Mouse (Mus musculus) neural tube, embryonic 11.5 days (tissue): Measurements from ENCODE around the gene Hap1. TPM values are rescaled to one million over a fixed set of nuclear protein-coding genes. Genes with fewer than 3 reads are reported as not detected.

Source experiments
- ATAC-seq: fragments of 200-750 bp; cut with Nextera tagmentation; 2 replicates; pipeline ENCODE4 v1.8.0; 2017; ENCODE audit warnings: moderate number of reproducible peaks, mild to moderate bottlenecking, moderate TSS enrichment, moderate library complexity; ENCODE audit not compliant: insufficient read depth, low FRiP score, low TSS enrichment
- DNase-seq: peaks from one replicate; pipeline ENCODE4 v3.0.0-alpha.2; 2015; ENCODE audit warnings: low spot score
- H3K27ac ChIP-seq: fragments of 300-500 bp; sonication (generic); 2 replicates; pipeline ENCODE4 v1.5.1; 2014; ENCODE audit warnings: low read depth, mild to moderate bottlenecking, low read length
- H3K27me3 ChIP-seq: fragments of 300-500 bp; sonication (generic); 2 replicates; pipeline ENCODE4 v1.6.1; 2014; ENCODE audit warnings: mild to moderate bottlenecking, low read length, mixed read lengths; ENCODE audit not compliant: control insufficient read depth, insufficient read depth
- H3K36me3 ChIP-seq: fragments of 300-500 bp; sonication (generic); 2 replicates; pipeline ENCODE4 v1.6.1; 2014; ENCODE audit warnings: mild to moderate bottlenecking, low read length, moderate library complexity, mixed read lengths; ENCODE audit not compliant: control insufficient read depth, insufficient read depth
- H3K4me1 ChIP-seq: fragments of 300-500 bp; sonication (generic); 2 replicates; pipeline ENCODE4 v1.6.1; 2014; ENCODE audit warnings: low read length, mixed read lengths; ENCODE audit not compliant: control insufficient read depth, insufficient read depth
- H3K4me2 ChIP-seq: fragments of 300-500 bp; sonication (generic); 2 replicates; pipeline ENCODE4 v1.6.1; 2014; ENCODE audit warnings: low read depth, mild to moderate bottlenecking, moderate library complexity
- H3K4me3 ChIP-seq: fragments of 300-500 bp; sonication (generic); 2 replicates; pipeline ENCODE4 v1.5.1; 2014; ENCODE audit warnings: low read depth, low read length
- H3K9ac ChIP-seq: fragments of 300-500 bp; sonication (generic); 2 replicates; pipeline ENCODE4 v1.6.1; 2014; ENCODE audit warnings: mild to moderate bottlenecking, low read length
- H3K9me3 ChIP-seq: fragments of 300-500 bp; sonication (generic); 2 replicates; pipeline ENCODE4 v1.6.1; 2016; ENCODE audit warnings: low read length; ENCODE audit not compliant: control insufficient read depth
- WGBS: fragments of 180-500 bp; shearing (Covaris S2); extraction: QIAGEN DNeasy Blood & Tissue Kit; methylation state at CpG from one replicate; pipeline ENCODE4 v1.1.7; 2014; 5-methylcytosine and 5-hydroxymethylcytosine counted together
- polyA plus RNA-seq: library from polyadenylated mRNA; unstranded; fragments of >200 nt; fragmentation: Nextera tagmentation; extraction: Ambion mirVana; gene quantifications from 2 replicates; pipeline ENCODE4 v1.2.1, GENCODE M21; 2014

Gene Hap1
- polyA plus RNA-seq, 1 experiment from 2014 or later: 10.6 TPM

- H3K4me2 ChIP-seq: no peak overlapping the region
- DNase-seq (no peak), ATAC-seq (no peak)
- no peaks in the 10 kb centered on the region for H3K9me3 ChIP-seq
- H3K4me3 ChIP-seq: no peak overlapping the region
- 87% methylated on average over 6 of the region's 6 CpGs for WGBS
- H3K4me1 ChIP-seq: peaks cover 1% of the 10 kb centered on the region; the same call in 1 of the 2 replicates
- H3K36me3 ChIP-seq: peaks cover 3% of the 10 kb centered on the region
- H3K27me3 ChIP-seq: no peaks in the 10 kb centered on the region
- no peak overlapping the region for H3K27ac ChIP-seq
- H3K9ac ChIP-seq: no peak overlapping the region
These were observed 26.8 kb upstream of the Hap1 start for GRCm38 (mm10) chr11:100382682-100383081.

DNA sequence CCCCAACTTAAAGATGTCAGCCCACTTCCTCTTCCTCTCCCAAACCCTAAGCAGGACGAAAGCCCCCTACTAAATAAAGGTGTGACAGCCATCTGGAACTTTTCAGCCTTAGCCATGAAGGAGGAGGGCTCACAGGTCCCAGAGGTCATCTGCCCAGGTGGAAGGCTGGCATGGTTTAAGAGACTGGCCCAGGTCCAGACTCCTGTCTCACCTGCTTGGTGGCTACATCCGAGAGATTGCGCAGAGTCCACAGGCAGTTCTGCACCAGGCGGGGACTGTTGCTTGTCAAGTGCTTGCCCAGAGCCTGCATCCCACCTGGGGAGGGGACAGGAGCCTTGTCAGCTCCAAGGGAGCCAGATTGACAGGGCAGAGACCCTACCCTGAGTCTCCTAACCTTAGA lies 23.4 kb upstream of the Hap1 start:
- H3K27me3 ChIP-seq: no peaks in the 10 kb centered on the region
- H3K4me3 ChIP-seq: no peak overlapping the region
- no peak overlapping the region for H3K4me2 ChIP-seq
- H3K9me3 ChIP-seq: no peaks in the 10 kb centered on the region
- DNase-seq (no peak), ATAC-seq (no peak)
- 91% methylated on average over 4 of the region's 4 CpGs for WGBS
- peaks cover 3% of the 10 kb centered on the region for H3K36me3 ChIP-seq
- H3K9ac ChIP-seq: no peak overlapping the region
- H3K27ac ChIP-seq: no peak overlapping the region
- no peaks in the 10 kb centered on the region for H3K4me1 ChIP-seq

DNA sequence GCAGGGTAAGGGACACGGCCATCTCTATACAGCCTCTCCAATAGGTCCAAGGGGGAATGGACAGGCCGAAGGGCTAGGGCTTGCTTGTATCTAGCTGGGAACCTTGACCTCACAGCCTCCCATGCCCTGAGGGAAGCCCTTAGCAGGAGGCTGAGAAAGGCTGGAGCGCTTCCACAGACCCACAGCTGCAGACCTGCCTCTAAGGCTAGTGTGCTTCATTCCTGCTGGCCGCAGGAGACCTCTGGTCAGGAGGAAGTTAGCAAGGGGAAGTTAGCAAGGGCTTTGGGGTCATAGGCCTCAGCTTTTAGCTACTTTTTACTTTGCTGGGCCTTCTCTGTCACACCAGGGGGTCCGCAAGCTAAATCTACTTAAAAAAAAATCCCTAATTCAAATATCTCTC lies 22.5 kb upstream of the Hap1 start:
- H3K4me1 ChIP-seq: no peaks in the 10 kb centered on the region
- H3K27ac ChIP-seq: no peak overlapping the region
- H3K4me2 ChIP-seq: no peak overlapping the region
- H3K4me3 ChIP-seq: no peak overlapping the region
- WGBS: 89% methylated on average over 5 of the region's 5 CpGs
- H3K9me3 ChIP-seq: no peaks in the 10 kb centered on the region
- DNase-seq (no peak), ATAC-seq (no peak)
- no peaks in the 10 kb centered on the region for H3K27me3 ChIP-seq
- no peak overlapping the region for H3K9ac ChIP-seq
- H3K36me3 ChIP-seq: peaks cover 4% of the 10 kb centered on the region

DNA sequence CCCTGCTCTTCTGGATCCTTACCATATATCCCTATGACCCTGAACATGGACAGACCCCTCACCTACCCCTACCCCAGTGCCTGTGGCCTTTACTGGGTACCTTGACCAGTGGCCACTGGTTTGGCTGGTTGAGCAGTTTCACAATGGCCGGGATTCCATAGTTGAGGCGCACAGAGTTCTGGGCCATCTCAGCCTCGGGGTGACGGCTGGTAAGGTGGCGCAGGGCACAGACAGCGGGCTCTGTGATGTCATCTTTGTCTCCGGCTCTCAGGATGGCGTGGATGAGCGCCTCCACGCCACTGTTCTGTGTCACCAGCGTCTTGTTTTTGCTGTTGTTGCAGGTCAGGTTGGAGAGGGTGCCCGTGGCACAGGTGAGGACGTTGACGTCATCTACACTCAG lies 22.1 kb upstream of the Hap1 start:
- no peak overlapping the region for H3K4me2 ChIP-seq
- ATAC-seq: no peak
- H3K4me1 ChIP-seq: no peaks in the 10 kb centered on the region
- no peak overlapping the region for H3K9ac ChIP-seq
- no peak for DNase-seq
- no peak overlapping the region for H3K27ac ChIP-seq
- no peaks in the 10 kb centered on the region for H3K27me3 ChIP-seq
- peaks cover 4% of the 10 kb centered on the region for H3K36me3 ChIP-seq
- H3K9me3 ChIP-seq: no peaks in the 10 kb centered on the region
- H3K4me3 ChIP-seq: no peak overlapping the region
- WGBS: 91% methylated on average over 14 of the region's 14 CpGs

GRCm38 (mm10) chr11:100376746-100377389 lies 20.9 kb upstream of the Hap1 start:
- no peak overlapping the region for H3K4me2 ChIP-seq
- ATAC-seq: no peak
- no peaks in the 10 kb centered on the region for H3K27me3 ChIP-seq
- no peak overlapping the region for H3K4me3 ChIP-seq
- no peak overlapping the region for H3K27ac ChIP-seq
- WGBS: 92% methylated on average over 21 of the region's 21 CpGs
- no peaks in the 10 kb centered on the region for H3K4me1 ChIP-seq
- H3K9ac ChIP-seq: no peak overlapping the region
- H3K9me3 ChIP-seq: no peaks in the 10 kb centered on the region
- H3K36me3 ChIP-seq: peaks cover 4% of the 10 kb centered on the region
- DNase-seq: no peak

- no peak overlapping the region for H3K4me2 ChIP-seq
- ATAC-seq (no peak), DNase-seq (no peak)
- H3K9me3 ChIP-seq: no peaks in the 10 kb centered on the region
- no peaks in the 10 kb centered on the region for H3K4me1 ChIP-seq
- H3K9ac ChIP-seq: no peak overlapping the region
- peaks cover 4% of the 10 kb centered on the region for H3K36me3 ChIP-seq
- H3K27me3 ChIP-seq: no peaks in the 10 kb centered on the region
- no peak overlapping the region for H3K27ac ChIP-seq
- no peak overlapping the region for H3K4me3 ChIP-seq
- 68% methylated on average over 4 of the region's 4 CpGs for WGBS
These were observed 20.1 kb upstream of the Hap1 start for GRCm38 (mm10) chr11:100376005-100376404.

DNA sequence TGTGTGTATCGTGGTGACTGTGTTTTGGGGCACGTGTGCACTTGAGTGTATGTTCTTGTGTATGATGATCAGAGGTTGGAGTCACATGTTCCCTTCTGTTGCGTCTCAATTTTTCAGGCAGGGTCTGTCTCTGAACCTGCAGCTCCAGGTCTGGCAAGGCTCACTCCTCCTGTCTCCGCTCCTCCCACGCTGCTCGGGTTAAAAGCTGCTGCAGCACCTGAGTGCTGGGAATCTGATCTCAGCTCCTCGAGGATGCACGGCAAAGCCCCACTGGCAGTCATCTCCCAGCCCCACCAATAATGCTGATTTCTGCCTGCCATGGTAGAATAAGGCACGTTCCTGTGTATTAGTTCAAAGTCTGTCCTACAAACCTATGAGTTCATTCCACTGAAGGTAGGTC lies 19.2 kb upstream of the Hap1 start:
- no peak for ATAC-seq
- no peaks in the 10 kb centered on the region for H3K4me1 ChIP-seq

GRCm38 (mm10) chr11:100371981-100372558 lies 16.1 kb upstream of the Hap1 start:
- Histone ChIP-seq H3K4me2 (no peak overlapping the region), H3K27me3 (no peaks in the 10 kb centered on the region), H3K4me3 (no peak overlapping the region), H3K27ac (no peak overlapping the region), H3K4me1 (no peaks in the 10 kb centered on the region), H3K36me3 (peaks cover 2% of the 10 kb centered on the region), H3K9ac (no peak overlapping the region), H3K9me3 (no peaks in the 10 kb centered on the region)
- WGBS: 67% methylated on average over 7 of the region's 8 CpGs
- ATAC-seq: no peak; the same call in 1 of the 2 replicates
- no peak for DNase-seq

More for the DNA sequence above, 19.2 kb upstream of the Hap1 start:
- Histone ChIP-seq H3K27ac (no peak overlapping the region), H3K9ac (no peak overlapping the region), H3K4me2 (no peak overlapping the region), H3K4me3 (no peak overlapping the region), H3K9me3 (no peaks in the 10 kb centered on the region), H3K36me3 (peaks cover 2% of the 10 kb centered on the region), H3K27me3 (no peaks in the 10 kb centered on the region)
- no peak for DNase-seq
- WGBS: 92% methylated on average over 9 of the region's 9 CpGs

DNA sequence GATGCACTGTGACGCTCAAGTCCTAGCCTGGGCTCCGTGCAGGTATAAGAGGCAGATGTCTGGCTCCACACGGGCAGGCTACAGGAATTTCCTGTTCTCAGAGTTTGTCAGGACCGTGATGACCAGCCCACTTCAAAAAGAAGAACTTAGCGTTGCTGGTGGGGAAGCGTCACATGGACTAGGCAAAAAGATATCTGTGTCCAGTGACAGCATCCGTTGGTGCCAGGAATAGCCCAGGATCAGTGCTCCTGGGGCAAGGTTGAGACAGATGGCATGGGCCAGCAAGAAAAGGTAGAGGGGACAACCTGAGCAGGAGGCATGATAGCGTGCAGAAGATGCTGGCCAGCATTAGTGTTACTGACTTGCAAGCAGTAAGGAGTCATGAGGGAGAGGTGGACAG lies 13.9 kb upstream of the Hap1 start:
- no peak overlapping the region for H3K27ac ChIP-seq
- no peaks in the 10 kb centered on the region for H3K4me1 ChIP-seq
- H3K27me3 ChIP-seq: no peaks in the 10 kb centered on the region
- no peak for ATAC-seq
- WGBS: 81% methylated on average over 8 of the region's 8 CpGs
- H3K4me2 ChIP-seq: no peak overlapping the region
- H3K9me3 ChIP-seq: no peaks in the 10 kb centered on the region
- H3K4me3 ChIP-seq: no peak overlapping the region
- no peak for DNase-seq
- no peak overlapping the region for H3K9ac ChIP-seq
- H3K36me3 ChIP-seq: peaks cover 2% of the 10 kb centered on the region; the same call in 1 of the 2 replicates
